Mouse (Mus musculus) limb, embryonic 14.5 days (tissue): ENCODE data around the gene Speg. TPM values are rescaled to one million over a fixed set of nuclear protein-coding genes. Genes with fewer than 3 reads are reported as not detected.

ENCODE experiments used
- ATAC-seq: fragments of 200-750 bp; cut with Nextera tagmentation; 2 replicates; pipeline ENCODE4 v1.8.0; 2017; ENCODE audit warnings: low read depth, moderate number of reproducible peaks, moderate TSS enrichment; ENCODE audit not compliant: low FRiP score
- DNase-seq: peaks from one replicate; pipeline ENCODE4 v3.0.0-alpha.2; 2015; ENCODE audit warnings: low spot score
- H3K27ac ChIP-seq: fragments of 300-500 bp; sonication (generic); replicated peaks from 2 replicates; pipeline ENCODE4 v1.5.1; 2014; ENCODE audit warnings: low read depth, mild to moderate bottlenecking, low read length, moderate library complexity, mixed read lengths
- H3K27me3 ChIP-seq: fragments of 300-500 bp; sonication (generic); 2 replicates; pipeline ENCODE4 v1.6.1; 2014; ENCODE audit warnings: low read length, mixed read lengths; ENCODE audit not compliant: control insufficient read depth, insufficient read depth
- H3K36me3 ChIP-seq: fragments of 300-500 bp; sonication (generic); 2 replicates; pipeline ENCODE4 v1.6.1; 2014; ENCODE audit warnings: mild to moderate bottlenecking, low read length, moderate library complexity, mixed read lengths; ENCODE audit not compliant: control insufficient read depth, insufficient read depth
- H3K4me1 ChIP-seq: fragments of 300-500 bp; sonication (generic); 2 replicates; pipeline ENCODE4 v1.6.1; 2014; ENCODE audit warnings: antibody characterized with exemption, low read length, mixed read lengths; ENCODE audit not compliant: control insufficient read depth, insufficient read depth
- H3K4me2 ChIP-seq: fragments of 300-500 bp; sonication (generic); replicated peaks from 2 replicates; pipeline ENCODE4 v1.6.1; 2014; ENCODE audit warnings: low read depth, mild to moderate bottlenecking, low read length, moderate library complexity; ENCODE audit not compliant: severe bottlenecking
- H3K4me3 ChIP-seq: fragments of 300-500 bp; sonication (generic); replicated peaks from 2 replicates; pipeline ENCODE4 v1.5.1; 2014; ENCODE audit warnings: low read length
- H3K9ac ChIP-seq: fragments of 300-500 bp; sonication (generic); 2 replicates; pipeline ENCODE4 v1.6.1; 2014; ENCODE audit warnings: mild to moderate bottlenecking, low read depth, low read length, moderate library complexity; ENCODE audit not compliant: severe bottlenecking
- H3K9me3 ChIP-seq: fragments of 300-500 bp; sonication (generic); 2 replicates; pipeline ENCODE4 v1.6.1; 2016; ENCODE audit warnings: low read length; ENCODE audit not compliant: control insufficient read depth
- POLR2A ChIP-seq: fragments of 200-500 bp; IDR thresholded peaks from 2 replicates; pipeline ENCODE4 v1.8.0; 2012; ENCODE audit warnings: inconsistent platforms, mild to moderate bottlenecking, moderate library complexity, borderline replicate concordance; ENCODE audit not compliant: insufficient read depth, insufficient read length; ENCODE audit errors: extremely low read depth
- WGBS: fragments of 180-500 bp; shearing (Covaris S2); extraction: QIAGEN DNeasy Blood & Tissue Kit; methylation state at CpG from one replicate; pipeline ENCODE4 v1.1.7; 2014; 5-methylcytosine and 5-hydroxymethylcytosine counted together
- polyA plus RNA-seq, 2 experiments: library from polyadenylated mRNA; depleted of rRNA in 1 of 2; stranded (reverse) in 1 of 2; unstranded in 1 of 2; fragments of >200 nt; fragmentation: Nextera tagmentation in 1 of 2; extraction: Ambion mirVana in 1 of 2; gene quantifications; 2 replicates each; pipeline versions ENCODE4 v1.2.1 to v1.2.3; 2012 to 2014

Speg gene
- polyA plus RNA-seq, 2 experiments, result 15.3 to 77.9 TPM

- Histone ChIP-seq H3K4me1 (peaks cover 14% of the 10 kb centered on the region), H3K36me3 (peaks cover 16% of the 10 kb centered on the region; the same call in 1 of the 2 replicates), H3K4me3 (peak overlapping the region; percentile 34), H3K27ac (no peak overlapping the region), H3K9me3 (no peaks in the 10 kb centered on the region), H3K4me2 (peak overlapping the region; percentile 57), H3K9ac (peak overlapping the region; percentile 44), H3K27me3 (peaks cover 36% of the 10 kb centered on the region)
- ATAC-seq (no peak), DNase-seq (no peak)
- TF ChIP-seq POLR2A, result no peak
- WGBS, result 7% methylated on average over 80 of the region's 94 CpGs
Observed at GRCm38 (mm10) chr1:75387929-75388897, 13.1 kb downstream of the Speg start.

GRCm38 (mm10) chr1:75388898-75389515 is 13.9 kb downstream of the Speg start:
- Histone ChIP-seq H3K27me3 (peaks cover 36% of the 10 kb centered on the region), H3K36me3 (peaks cover 16% of the 10 kb centered on the region; the same call in 1 of the 2 replicates), H3K9ac (0 out of 2 replicates have a peak overlapping the region, but pooled peaks have one; percentile 44), H3K27ac (no peak overlapping the region), H3K4me2 (peak overlapping the region; percentile 57; the same call in 1 of the 2 replicates), H3K4me1 (peaks cover 16% of the 10 kb centered on the region), H3K4me3 (peak overlapping the region; percentile 34; the same call in 1 of the 2 replicates), H3K9me3 (no peaks in the 10 kb centered on the region)
- no peak for ATAC-seq
- WGBS, result 35% methylated on average over 22 of the region's 23 CpGs
- TF ChIP-seq POLR2A, result no peak
- no peak for DNase-seq

- no peak for DNase-seq
- H3K27ac ChIP-seq, result no peak overlapping the region
- H3K9me3 ChIP-seq, result no peaks in the 10 kb centered on the region
- H3K4me3 ChIP-seq, result no peak overlapping the region
- no peak overlapping the region for H3K4me2 ChIP-seq
- ATAC-seq, result no peak
- 61% methylated on average over 9 of the region's 9 CpGs for WGBS
- peaks cover 16% of the 10 kb centered on the region for H3K27me3 ChIP-seq
- H3K9ac ChIP-seq, result no peak overlapping the region
- TF ChIP-seq POLR2A, result no peak
- peaks cover 11% of the 10 kb centered on the region for H3K4me1 ChIP-seq
- peaks cover 14% of the 10 kb centered on the region; the same call in 1 of the 2 replicates for H3K36me3 ChIP-seq
Observed at GRCm38 (mm10) chr1:75393139-75393538, 18.0 kb downstream of the Speg start.

- peaks cover 10% of the 10 kb centered on the region for H3K4me1 ChIP-seq
- H3K9me3 ChIP-seq, result no peaks in the 10 kb centered on the region
- H3K27ac ChIP-seq, result no peak overlapping the region
- no peak for ATAC-seq
- H3K27me3 ChIP-seq, result peaks cover 9% of the 10 kb centered on the region
- H3K36me3 ChIP-seq, result peaks cover 13% of the 10 kb centered on the region; the same call in 1 of the 2 replicates
- no peak overlapping the region for H3K9ac ChIP-seq
- H3K4me3 ChIP-seq, result no peak overlapping the region
- WGBS, result 87% methylated on average over 3 of the region's 3 CpGs
- no peak for DNase-seq
- no peak overlapping the region for H3K4me2 ChIP-seq
- no peak for TF ChIP-seq POLR2A
Observed at GRCm38 (mm10) chr1:75393846-75394245, 18.7 kb downstream of the Speg start.

- Histone ChIP-seq H3K36me3 (peaks cover 33% of the 10 kb centered on the region), H3K4me3 (no peak overlapping the region), H3K27me3 (no peaks in the 10 kb centered on the region), H3K4me2 (no peak overlapping the region), H3K4me1 (peaks cover 22% of the 10 kb centered on the region), H3K9ac (no peak overlapping the region), H3K27ac (peak overlapping the region; percentile 63), H3K9me3 (no peaks in the 10 kb centered on the region)
- no peak for TF ChIP-seq POLR2A
- peak; percentile 55 for ATAC-seq
- WGBS, result 11% methylated on average over 9 of the region's 9 CpGs
- DNase-seq, result peak; percentile 81
Observed at GRCm38 (mm10) chr1:75398761-75399402, 23.8 kb downstream of the Speg start.
